Mouse (Mus musculus): ENCODE results near the gene Srsf10.

Srsf10 gene

DNA sequence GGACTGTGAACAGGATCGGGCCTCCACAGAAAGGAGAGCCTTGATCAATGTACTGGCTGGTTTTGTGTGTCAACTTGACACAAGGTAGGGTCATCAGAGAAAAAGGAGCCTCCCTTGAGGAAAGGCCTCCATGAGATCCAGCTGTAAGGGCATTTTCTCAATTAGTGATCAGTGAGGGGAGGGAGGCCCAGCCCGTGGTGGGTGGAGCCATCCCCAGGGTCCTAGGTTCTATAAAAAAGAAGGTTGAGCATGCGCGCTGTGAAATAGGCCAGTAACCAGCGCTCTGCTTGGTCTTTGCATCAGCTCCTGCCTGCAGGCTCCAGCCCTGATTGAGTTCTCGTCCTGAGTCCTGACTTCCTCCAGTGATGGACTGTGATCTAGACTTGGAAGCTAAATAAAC is 29.0 kb downstream of the Srsf10 start:
- DNase-seq (ENCODE audit: low spot score): peak; percentile 44

DNA sequence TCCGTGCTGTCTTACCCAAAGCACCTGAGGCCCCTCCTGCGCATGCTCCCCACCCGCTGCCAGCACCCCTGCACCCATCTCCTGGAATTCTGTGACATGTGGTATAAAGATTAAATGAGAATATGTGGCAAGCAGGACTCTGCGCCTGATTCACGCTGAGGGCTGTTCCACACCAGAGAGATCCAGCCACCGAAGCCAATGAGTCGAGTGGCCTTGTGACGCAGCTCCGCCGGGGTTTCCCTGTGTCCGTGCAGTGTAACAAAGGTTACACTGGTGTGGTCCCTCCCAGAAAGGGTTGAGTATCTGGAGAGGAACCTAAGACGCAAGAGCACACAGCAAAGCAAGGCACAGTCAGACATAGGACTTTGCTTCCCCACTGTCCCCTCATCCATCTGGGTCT is 30.1 kb downstream of the Srsf10 start:
- no peak for DNase-seq (ENCODE audit: low spot score)

DNA sequence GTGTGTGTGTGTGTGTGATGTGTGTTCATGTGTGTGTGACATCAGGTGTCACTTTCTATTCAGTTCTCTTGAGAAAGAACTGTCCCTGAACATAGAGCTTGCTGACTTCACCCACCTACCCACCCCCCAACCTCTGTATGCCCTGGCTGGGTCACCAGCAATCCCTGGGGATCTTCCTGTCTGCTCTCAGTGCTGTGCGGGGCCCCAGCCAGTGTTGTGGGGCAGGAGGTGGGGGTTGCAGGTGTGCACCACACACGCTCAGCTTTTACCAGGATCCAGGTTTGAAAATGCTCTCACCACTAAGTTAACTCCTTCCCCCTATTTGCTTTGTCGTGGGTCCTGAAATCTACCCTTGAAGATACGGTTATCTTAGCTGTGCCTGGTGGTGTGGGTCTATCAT is 30.6 kb downstream of the Srsf10 start:
- DNase-seq (ENCODE audit: low spot score): no peak

DNA sequence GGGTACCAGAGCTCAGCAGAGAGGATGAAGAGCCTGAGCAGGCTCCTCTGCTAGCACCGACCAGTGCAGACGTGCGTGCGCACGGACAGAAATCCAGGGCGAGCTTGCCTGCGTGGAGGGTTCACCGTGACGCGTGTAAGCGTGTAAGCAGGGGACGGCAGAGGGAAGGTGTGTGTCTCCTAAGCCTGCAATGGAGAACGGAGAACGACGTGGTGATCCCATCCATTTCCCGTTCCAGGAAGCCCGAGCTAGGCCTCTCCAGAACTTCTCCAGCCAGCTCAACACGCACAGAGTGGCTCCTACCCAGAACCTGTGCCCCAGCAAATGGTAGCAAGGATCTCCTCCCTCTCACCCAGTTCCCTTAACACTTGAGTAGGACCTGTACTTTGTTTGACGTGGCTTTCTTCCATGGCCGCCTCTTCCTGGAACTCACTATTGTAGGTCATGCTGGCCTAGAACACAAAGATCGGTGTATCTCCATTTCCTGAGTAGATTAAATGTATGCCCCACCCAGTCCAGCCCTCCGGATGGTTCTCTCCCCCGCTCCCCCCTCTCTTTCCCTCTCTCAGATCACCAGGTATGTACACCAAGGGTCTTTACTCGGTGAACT is 33.0 kb downstream of the Srsf10 start:
- DNase-seq (ENCODE audit: low spot score): no peak

DNA sequence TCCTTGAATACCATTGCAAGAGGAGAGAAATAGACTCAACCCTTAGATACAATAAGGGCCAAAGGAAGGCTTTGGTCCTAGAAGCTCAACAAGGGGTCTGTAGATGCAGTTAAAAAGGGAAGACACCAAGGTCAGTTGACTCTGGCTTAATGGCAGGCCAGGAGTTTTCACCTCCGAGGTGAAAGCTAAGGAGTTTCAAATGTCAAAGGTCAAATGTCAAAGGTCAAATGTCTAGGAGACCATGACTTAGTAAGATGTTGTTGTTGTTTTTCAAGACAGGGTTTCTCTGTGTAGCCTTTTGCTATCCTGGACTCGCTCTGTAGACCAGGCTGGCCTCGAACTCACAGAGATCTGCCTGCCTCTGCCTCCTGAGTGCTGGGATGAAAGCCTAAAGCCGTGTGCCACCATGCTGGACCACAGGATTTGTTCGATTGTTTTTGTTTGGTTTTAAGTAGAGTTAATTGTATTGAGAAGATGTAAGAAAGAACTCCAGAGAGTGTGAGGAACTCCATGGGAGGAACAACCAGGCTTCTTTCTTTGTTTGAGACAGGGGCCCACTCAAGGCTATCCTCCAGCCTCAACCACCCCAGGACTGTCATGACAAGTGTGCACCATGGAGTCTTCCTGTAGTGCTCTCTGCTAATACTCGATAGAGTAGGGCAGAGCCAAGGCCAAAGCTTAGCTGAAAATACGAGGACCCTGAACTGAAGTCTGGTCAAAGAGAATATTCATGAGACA is 33.8 kb downstream of the Srsf10 start:
- no peak for DNase-seq (ENCODE audit: low spot score)

DNA sequence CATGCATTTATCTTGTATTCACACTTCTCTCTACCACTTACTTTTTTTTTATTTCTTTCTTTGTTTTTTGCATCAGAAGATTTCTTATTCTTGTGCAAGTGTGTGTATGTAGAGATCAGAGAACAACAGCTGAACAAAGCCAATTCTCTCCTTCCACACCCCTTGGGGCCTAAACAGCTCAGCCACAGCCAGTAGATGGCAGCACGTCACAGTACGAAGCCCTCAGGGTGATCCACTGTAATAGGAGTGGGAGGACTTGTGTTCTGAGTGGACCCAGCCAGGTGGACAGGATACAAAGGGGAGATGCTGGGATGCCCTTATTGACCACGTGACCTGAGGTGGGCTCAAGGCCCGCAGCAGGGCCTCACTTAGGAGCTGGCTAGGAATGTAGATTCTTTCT is 34.3 kb downstream of the Srsf10 start:
- peak; percentile 85 for DNase-seq (ENCODE audit: low spot score)

DNA sequence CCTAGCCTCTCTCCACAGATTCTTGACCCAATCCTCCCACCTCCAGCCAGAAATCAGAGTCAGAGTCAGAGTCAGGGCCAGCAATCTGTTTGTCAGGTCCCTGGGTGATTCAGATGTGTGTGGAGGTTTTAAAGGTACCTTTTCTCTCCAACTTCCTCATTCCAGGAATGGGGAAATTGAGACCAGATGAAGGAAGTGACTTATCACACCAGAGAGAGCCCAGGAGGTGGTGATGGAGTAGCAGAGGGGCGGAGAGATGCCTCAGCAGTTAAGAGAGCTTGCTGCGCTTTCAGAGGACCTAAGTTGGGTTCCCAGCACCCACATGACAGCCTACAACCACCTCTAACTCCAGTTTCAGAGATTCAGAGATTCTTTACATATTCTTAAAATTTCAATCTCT is 36.0 kb downstream of the Srsf10 start:
- DNase-seq (ENCODE audit: low spot score): no peak

DNA sequence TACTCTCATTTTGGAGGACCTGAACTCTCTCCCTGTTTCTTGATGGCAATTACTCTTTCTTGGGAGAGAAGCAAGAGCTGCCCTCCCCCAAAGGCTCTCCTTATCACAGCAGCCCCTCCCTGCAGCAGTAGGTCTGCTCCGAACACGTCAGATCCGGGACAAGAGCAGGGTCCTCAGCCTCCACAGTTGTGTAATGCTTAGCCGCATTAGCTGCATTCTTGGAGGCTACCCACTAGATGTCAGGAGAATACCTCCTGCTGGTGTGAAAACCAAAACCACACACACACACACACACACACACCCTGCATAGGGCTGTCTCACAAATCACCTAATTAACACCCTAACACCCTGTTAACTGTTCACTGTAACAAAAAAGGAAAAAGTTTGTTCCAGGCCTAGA is 37.3 kb downstream of the Srsf10 start:
- no peak for DNase-seq (ENCODE audit: low spot score)

DNA sequence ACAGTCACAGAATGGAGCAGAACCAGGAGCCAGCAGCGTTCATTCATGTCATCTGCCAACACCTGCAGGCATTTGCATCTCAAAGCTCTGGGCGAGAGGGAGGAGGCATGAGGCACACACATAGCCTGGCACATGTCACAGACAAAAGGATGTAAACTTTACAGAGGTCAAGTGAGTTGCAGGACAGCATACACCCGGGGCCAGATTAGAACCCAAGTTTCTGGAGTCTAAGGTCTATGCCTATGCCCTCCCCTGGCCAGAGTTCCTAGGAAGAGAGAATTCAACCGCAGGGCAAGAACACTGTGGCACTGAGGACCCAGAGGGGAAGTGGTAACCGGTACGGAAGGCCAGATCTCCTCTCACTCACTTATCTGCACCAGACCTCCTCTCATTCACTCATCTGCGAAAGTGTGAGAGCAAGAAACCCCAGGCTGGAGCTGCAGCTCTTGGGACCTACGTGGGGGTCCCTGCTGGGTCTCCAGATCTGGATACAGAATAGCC is 39.6 kb downstream of the Srsf10 start, which contains the start of gene Cnr2:
Gene Cnr2 (plus strand): TSS at position 324 of the 501 bp plus-strand sequence.
- no peak for DNase-seq (ENCODE audit: low spot score)

DNA sequence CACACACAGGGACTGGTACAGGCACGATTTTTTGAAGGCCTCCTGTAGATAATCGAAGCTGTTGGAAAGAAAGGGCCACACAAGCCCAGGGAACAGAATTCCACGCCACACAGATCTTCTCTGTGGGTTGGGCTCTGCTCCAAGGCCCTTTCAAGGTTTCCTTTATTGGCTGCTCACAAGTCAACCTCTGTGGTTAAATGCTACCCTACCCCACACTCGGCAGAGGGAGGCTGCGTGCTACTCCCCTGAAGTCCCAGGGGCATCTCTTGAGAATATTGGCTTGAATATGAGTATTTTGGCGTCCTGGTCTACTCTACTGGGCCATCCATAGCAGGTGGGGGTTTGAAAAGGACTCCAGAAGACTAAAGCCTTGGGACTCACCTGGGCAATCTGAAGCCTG is 40.6 kb downstream of the Srsf10 start:
- DNase-seq (ENCODE audit: low spot score): no peak

DNA sequence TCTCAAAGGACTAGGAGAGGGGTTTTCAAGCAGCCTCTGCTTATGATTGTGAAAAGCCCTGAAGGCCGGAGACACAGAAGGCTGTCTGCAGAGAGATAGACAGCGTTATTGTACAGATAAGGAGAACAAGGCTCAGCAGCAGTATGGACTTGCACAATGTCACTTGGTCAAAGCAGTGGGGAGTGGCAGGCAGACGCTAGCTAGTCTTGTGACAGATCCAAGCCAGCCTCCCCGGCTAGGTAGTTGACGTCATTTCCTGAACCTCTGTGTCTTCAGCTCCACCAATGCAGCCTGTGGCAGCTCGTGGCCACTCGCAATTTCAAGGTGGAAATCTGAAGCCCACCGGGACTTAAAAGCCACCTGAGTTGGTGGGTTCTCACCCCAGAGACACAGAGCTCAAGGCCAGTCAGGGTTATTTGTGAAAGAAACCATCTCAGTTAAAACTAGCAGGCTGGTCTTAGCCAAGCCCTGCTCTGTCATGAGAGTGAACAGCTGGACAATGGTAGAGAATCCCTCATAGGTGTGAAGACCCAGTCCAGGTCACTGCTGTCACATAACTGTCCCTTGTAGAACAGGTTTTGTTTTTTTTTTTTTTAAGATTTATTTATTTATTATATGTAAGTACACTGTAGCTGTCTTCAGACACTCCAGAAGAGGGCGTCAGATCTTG is 43.0 kb downstream of the Srsf10 start:
- no peak for DNase-seq (ENCODE audit: low spot score)

DNA sequence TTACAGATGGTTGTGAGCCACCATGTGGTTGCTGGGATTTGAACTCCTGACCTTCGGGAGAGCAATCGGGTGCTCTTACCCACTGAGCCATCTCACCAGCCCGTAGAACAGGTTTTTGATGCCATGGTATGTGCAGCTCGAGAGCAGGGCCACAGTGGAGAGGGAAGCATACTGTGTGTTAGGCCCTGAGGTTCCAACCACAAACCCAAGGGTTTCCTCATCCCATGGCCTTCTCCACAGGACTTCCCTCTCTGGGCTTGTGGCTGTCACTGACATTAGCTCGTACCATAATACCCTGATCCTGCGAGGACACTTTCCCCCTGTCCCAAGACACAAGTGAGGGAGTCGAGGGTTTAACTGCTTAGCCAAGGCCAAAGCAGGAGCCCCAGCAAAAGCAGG is 43.5 kb downstream of the Srsf10 start:
- DNase-seq (ENCODE audit: low spot score): no peak

DNA sequence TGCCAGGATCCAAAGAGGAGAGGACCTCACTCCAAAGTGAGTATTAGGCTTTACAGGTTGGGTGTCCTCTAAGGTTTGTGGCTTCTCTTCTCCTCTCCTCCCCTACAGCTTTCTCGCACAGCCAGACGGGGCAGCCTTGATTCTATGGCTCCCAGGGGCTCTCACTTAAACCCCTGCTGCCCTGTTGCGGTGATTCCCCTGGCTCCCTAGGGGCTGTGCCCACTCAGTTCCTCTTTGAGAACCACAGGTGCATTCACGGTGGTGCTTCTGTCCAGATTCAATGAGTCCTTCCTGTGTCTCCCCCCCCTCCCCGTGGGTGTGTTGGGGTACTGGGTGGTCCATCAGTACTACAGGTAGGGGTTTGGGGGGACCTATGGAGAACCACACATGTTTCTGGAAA is 44.5 kb downstream of the Srsf10 start:
- DNase-seq (ENCODE audit: low spot score): no peak

DNA sequence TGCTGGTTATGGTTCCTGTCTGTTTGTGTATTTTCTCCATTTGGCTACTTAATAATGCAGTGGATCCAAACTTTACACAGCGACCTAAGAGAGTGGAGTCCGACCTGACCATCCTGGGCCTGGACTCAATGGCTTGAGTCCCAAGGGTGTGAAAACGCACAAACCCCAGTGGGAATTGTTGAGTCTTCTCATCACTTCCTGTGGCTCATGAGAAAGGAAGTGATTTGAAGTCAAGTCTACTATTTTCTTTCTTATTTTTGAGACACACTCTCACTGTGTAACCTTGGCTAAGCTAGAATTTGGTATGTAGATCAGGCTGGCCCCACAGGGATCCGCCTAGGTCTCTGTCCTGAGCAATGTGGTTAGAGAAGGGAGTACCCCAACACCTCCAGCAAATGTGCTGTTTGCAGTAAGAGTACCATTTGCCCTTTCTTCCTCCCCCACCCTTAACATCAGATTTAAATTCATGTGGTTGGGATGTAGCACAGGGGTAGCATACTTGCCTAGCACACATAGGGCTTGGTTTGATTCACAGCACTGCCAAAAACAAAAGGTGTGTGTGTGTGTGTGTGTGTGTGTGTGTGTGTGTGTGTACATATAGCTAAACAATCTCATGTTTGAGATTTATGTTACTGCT is 47.2 kb downstream of the Srsf10 start:
- DNase-seq (ENCODE audit: low spot score): no peak

DNA sequence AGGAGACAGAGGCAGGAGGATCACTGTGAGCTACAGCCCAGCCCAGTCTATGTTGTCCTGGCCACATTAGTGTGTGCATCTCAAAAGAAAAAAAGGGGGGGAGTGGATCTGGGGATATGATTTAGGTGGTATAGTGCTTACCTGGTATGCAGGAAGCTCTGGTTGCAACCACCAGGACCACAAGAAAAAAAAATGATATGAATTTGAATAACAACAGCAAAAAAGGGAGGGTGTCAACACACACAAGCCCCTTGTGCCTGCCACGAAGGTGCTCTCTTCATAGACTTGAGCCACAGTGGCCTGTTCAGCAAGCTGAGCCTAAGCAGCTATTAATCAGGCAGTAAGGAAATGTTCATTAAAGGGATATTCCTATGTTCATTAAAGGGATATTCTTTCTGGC is 49.3 kb downstream of the Srsf10 start:
- DNase-seq (ENCODE audit: low spot score): no peak

DNA sequence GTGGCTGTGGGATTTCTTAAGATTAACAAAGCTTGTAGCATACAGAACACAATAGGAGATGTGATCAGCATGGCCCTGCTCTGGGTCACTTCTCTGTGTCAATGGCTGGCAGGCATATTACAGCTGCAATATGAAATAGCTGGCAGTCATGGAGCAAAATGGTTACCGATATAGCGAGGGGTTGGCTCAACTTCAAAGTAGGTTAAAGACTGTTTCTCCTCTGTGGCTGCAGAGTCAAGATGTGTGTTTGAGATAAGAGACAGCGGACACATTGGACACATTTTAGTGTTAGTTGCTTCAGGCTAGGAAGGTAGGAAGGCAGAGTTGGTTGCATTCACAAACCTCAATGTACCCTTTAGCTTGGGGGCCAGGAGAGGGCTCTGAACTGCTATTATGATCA is 51.1 kb downstream of the Srsf10 start:
- no peak for DNase-seq (ENCODE audit: low spot score)

DNA sequence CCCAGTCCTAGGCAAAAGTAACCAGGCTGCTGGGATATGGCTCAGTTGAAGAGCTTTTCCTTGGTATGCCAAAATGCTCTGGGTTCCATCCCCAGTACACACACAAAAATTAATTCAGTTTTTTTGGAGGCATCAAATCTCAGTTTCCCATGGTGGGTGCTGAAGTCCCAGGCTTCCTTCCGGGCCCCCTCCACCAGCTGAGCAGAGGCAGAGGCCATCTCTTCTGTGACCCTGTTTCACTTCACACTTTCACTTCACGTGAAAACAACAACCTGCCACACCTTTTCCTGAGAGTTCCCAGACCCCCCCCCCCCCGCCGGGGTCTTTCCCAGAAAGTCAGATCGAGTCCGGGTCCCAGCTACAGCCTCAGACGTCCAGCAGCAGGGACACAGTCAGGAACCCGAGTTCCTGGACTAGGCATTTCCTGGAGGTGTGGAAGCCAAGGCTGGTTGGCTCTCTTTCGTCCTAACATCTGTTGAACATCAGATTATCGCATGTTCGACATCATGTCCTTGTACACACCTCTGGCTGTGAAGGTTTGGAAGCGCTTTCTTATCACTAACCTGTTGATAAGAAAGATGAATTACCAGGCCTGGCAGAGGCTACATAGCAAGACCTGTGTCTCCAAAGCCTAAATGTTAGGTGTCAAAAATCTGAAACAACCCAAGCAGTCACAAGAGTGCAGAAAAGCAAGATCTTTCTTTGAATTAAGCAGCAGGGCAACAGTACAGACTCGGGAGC is 53.9 kb downstream of the Srsf10 start:
- no peak for DNase-seq (ENCODE audit: low spot score)

DNA sequence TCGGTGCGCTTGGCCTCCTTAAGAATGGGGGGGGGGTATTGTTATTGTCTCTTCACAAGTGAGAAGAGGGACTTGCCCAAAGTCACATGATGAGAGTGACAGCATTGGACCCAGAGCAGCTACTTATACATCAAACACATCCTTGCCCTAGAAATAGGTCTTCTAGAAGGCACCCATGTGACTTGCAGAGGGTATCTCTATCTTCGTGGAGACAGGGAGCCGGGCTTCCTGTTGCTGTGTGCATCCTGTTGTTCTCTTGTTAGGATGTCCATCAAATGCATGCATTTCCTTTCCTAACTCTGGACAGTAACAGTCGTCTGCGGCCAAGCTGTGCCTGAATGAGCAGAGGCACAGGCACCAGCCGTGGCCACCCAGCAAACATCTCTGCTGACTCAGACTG is 56.0 kb downstream of the Srsf10 start:
- DNase-seq (ENCODE audit: low spot score): no peak

DNA sequence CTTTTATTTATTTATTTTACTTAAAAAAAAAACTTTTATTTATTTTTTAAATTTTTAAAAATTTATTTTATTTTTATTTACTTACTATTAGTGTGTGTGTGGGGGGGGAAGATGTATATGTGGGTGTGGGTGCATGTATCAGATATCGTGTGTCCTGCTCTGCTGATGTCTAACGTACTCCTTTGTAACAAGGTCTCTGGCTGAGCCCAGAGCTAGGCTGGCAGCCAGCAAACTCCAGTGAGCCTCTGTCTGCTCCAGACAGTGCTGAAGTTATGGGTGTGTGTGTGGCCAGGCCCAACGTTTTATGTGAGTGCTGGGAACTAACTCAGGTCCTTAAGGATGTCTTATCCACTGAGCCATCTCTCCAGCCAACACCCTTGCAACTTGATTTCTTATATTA is 56.6 kb downstream of the Srsf10 start:
- DNase-seq (ENCODE audit: low spot score): no peak

DNA sequence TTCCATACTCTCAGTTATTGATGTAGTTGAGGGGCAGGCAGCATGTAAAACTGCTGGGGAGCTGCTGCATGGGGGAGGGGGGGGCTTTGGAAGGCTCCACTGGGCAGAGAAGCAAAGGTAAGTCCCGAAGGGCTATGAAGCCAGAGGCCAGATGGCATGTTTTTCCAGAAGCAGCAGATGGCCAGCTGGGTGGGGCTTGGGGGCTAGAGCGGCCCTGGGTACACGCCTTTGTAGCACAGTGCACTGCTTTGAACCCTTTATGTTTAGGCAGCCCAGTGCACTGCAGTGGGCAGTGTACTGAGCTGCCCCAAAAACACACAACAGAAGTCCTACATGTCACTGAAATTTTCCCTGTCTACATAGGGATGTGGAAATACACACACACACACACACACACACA is 57.3 kb downstream of the Srsf10 start:
- peak; percentile 56 for DNase-seq (ENCODE audit: low spot score)

DNA sequence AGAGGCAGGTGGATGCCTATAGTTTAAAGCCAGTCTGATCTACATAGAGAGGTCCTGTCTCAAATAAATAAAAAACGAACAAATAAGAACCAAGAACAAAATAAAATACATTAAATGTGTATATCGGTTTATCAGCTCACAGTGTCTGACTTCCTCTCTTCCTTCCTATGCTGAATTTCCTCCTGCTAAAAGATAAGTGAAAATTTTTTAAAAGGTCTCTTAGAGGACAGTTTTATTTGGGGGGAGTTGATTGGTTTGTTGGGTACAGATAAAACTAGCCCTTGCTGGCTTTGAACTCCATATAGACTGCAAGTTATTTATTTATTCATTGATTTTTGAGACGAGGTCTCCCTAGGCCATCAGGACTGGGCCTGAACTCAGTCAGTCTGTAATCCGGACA is 57.9 kb downstream of the Srsf10 start:
- no peak for DNase-seq (ENCODE audit: low spot score)

DNA sequence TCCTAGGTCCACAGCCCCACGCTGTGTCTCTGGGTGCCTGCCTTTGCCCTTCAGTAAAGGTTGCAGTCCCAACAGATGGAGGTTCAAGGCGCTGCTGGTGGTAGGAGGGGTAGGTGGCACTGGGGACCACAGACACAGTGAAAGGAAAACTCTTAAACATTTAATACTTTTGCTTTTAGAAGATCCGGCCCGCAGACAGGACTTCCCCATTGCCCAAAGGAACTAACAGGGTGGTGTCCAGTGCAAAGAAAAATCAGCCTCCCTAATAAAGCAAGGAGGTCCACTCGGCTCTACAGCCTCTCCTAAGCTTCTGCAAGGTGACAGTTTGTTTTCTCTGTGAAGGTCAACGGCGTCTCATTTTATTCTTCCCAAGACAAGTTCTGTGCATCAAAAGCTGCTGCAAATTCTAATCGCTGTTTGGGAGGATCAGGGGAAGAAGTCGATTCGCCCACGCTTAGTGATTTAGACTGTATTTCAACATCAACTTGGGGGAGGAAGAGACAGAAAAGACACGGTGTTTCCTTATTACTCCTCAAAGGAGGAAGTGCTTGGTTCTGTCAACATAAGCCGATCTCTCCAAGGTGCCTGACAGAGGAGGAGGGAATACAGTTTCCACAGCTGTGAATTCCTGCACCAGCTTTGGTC is 63.2 kb downstream of the Srsf10 start:
- DNase-seq (ENCODE audit: low spot score): no peak
